Mouse (Mus musculus): ENCODE data around the gene Tescl. TPM values are rescaled to one million over a fixed set of nuclear protein-coding genes. Genes with fewer than 3 reads are reported as not detected.

Gene Tescl
- total and polyA plus RNA-seq, 3 experiments, result not detected

- TF ChIP-seq ZMIZ1 (IDR thresholded peaks at IDR 0.05; ENCODE audit: low read depth, low read length) (peak; percentile 67; the same call in 1 of the 2 replicates), ZC3H11A (IDR thresholded peaks at IDR 0.05; ENCODE audit: low read depth, low read length) (no peak), BHLHE40 (IDR thresholded peaks at IDR 0.05; ENCODE audit: borderline replicate concordance, low read depth, low read length) (no peak), TCF12 (IDR thresholded peaks at IDR 0.05; ENCODE audit: low read depth, low read length) (peak; percentile 83), MAZ (IDR thresholded peaks at IDR 0.05; ENCODE audit: low read depth, low read length) (peak; percentile 80), TBP (IDR thresholded peaks at IDR 0.05; ENCODE audit: low read depth, low read length) (peak; percentile 94)
Observed at GRCm38 (mm10) chr7:24371012-24371808, 37.5 kb upstream of the Tescl start (continued).

- H3K9me3 ChIP-seq (replicated peaks; ENCODE audit: insufficient read depth, low read length), result no peaks in the 10 kb centered on the region
- peak within 1 kb of the TSS; percentile 95 for H3K9ac ChIP-seq (ENCODE audit: control insufficient read depth, low read depth, low read length, poor library complexity, severe bottlenecking)
- peaks cover 0 to 16% of the 10 kb centered on the region in 2 experiments; a peak in 3 of 4 replicates for H3K36me3 ChIP-seq (ENCODE audit: control insufficient read depth in 1 of 2, insufficient read depth in 2 of 2, low read length in 2 of 2)
- peak in 1 of 2 experiments; percentile 49; a peak in 1 of 4 replicates for TF ChIP-seq EP300 (IDR thresholded peaks at IDR 0.05; ENCODE audit: low read depth in 1 of 2, low read length in 2 of 2)
- no peak for TF ChIP-seq GATA1 (IDR thresholded peaks at IDR 0.05; ENCODE audit: low read depth, low read length)
- peak; percentile 47 for TF ChIP-seq TCF12 (IDR thresholded peaks at IDR 0.05; ENCODE audit: low read depth, low read length)
- TF ChIP-seq SIN3A (IDR thresholded peaks at IDR 0.05; ENCODE audit: low read length), result peak; percentile 82
- no peak for TF ChIP-seq SMC3 (IDR thresholded peaks at IDR 0.05; ENCODE audit: low read depth, low read length)
- peak; percentile 11; the same call in 1 of the 2 replicates for TF ChIP-seq CHD2 (IDR thresholded peaks at IDR 0.05; ENCODE audit: low read length)
- peak; percentile 79; the same call in 1 of the 2 replicates for TF ChIP-seq POLR2AphosphoS2 (IDR thresholded peaks at IDR 0.05; ENCODE audit: low read length)
- peak; percentile 44 for TF ChIP-seq ETS1 (IDR thresholded peaks at IDR 0.05; ENCODE audit: low read depth, low read length)
- TF ChIP-seq MYC (IDR thresholded peaks at IDR 0.05; ENCODE audit: low read depth, low read length), result peak; percentile 71
- no peak for TF ChIP-seq GABPA (IDR thresholded peaks at IDR 0.05; ENCODE audit: low read depth, low read length)
- 0 out of 2 replicates have a peak, but pooled peaks have one; percentile 4 for TF ChIP-seq TBP (IDR thresholded peaks at IDR 0.05; ENCODE audit: low read depth, low read length)
- peak; percentile 65 for TF ChIP-seq USF1 (IDR thresholded peaks at IDR 0.05; ENCODE audit: low read depth, low read length)
- no peak for TF ChIP-seq CTCF (IDR thresholded peaks at IDR 0.05 in 2 of 3, conservative IDR thresholded peaks at IDR 0.05 in 1 of 3; ENCODE audit: control insufficient read depth in 1 of 3, insufficient read depth in 1 of 3, low read depth in 2 of 3, low read length in 3 of 3, poor library complexity in 1 of 3, severe bottlenecking in 1 of 3)
- TF ChIP-seq MAZ (IDR thresholded peaks at IDR 0.05; ENCODE audit: low read depth, low read length), result peak; percentile 64; the same call in 1 of the 2 replicates
- TF ChIP-seq MXI1 (IDR thresholded peaks at IDR 0.05; ENCODE audit: low read depth, low read length), result peak; percentile 95
- no peak for TF ChIP-seq MEF2A (IDR thresholded peaks at IDR 0.05; ENCODE audit: extremely low read depth, insufficient replicate concordance, low read depth, low read length, poor library complexity, severe bottlenecking)
- TF ChIP-seq NELFE (IDR thresholded peaks at IDR 0.05; ENCODE audit: low read depth, low read length), result 0 out of 2 replicates have a peak, but pooled peaks have one; percentile 47
- TF ChIP-seq POLR2A (IDR thresholded peaks at IDR 0.05; ENCODE audit: control insufficient read depth in 1 of 2, insufficient read depth in 1 of 2, low read depth in 1 of 2, low read length in 2 of 2, poor library complexity in 1 of 2), result peak; percentile 67 to 79; a peak in 3 of 4 replicates
- TF ChIP-seq MAX (IDR thresholded peaks at IDR 0.05; ENCODE audit: low read length), result peak; percentile 80
- TF ChIP-seq POLR2AphosphoS5 (IDR thresholded peaks at IDR 0.05; ENCODE audit: borderline replicate concordance, low read depth, low read length), result no peak
- 0 out of 2 replicates have a peak, but pooled peaks have one; percentile 15 for TF ChIP-seq HCFC1 (IDR thresholded peaks at IDR 0.05; ENCODE audit: low read depth, low read length)
- DNase-seq (ENCODE audit: low read depth, low spot score), result peak; percentile 86
- peak within 1 kb of the TSS; percentile 74 to 90 for H3K4me3 ChIP-seq (ENCODE audit: control insufficient read depth in 1 of 2, insufficient read depth in 1 of 2, low read depth in 2 of 2, low read length in 2 of 2)
- peak within 1 kb of the TSS; percentile 97 for H3K27ac ChIP-seq (ENCODE audit: control insufficient read depth, low read depth, low read length)
- no peaks in the 10 kb centered on the region for H3K27me3 ChIP-seq (ENCODE audit: control insufficient read depth in 1 of 2, insufficient read depth in 2 of 2, low read length in 2 of 2)
- peaks cover 11 to 65% of the 10 kb centered on the region in 2 experiments; a peak in 3 of 4 replicates for H3K4me1 ChIP-seq (ENCODE audit: control insufficient read depth in 1 of 2, insufficient read depth in 2 of 2, low read length in 2 of 2)
- peaks cover 43% of the 10 kb centered on the region for H3K79me2 ChIP-seq (ENCODE audit: control insufficient read depth, insufficient read depth, low read length, poor library complexity)
Observed at GRCm38 (mm10) chr7:24369731-24370541, 36.2 kb upstream of the Tescl start, which contains the start of gene Kcnn4. Kcnn4 (plus strand) TSS chr7:24370263.

Measured in MEL (cell line).